Mouse (Mus musculus): ENCODE measurements around the gene Dok4. TPM values are rescaled to one million over a fixed set of nuclear protein-coding genes. Genes with fewer than 3 reads are reported as not detected.

The Dok4 gene
- polyA plus RNA-seq, 1 experiment from 2014 or later: 12.9 TPM

GRCm38 (mm10) chr8:94872156-94872555 is 4.0 kb downstream of the Dok4 start:
- WGBS: 48% methylated on average over 3 of the region's 3 CpGs
- no peaks in the 10 kb centered on the region for H3K36me3 ChIP-seq (ENCODE audit: control insufficient read depth, insufficient read depth, low read length)
- peaks cover 14% of the 10 kb centered on the region for H3K27me3 ChIP-seq (ENCODE audit: control insufficient read depth, insufficient read depth, low read length)
- no peak overlapping the region for H3K4me2 ChIP-seq
- no peak for DNase-seq (ENCODE audit: low spot score, missing footprints)
- no peaks in the 10 kb centered on the region for H3K9me3 ChIP-seq (ENCODE audit: control insufficient read depth, low read length)
- no peak for ATAC-seq (ENCODE audit: low FRiP score)
- no peak overlapping the region for H3K9ac ChIP-seq (ENCODE audit: low read length)
- no peak overlapping the region for H3K4me3 ChIP-seq (ENCODE audit: low read depth, low read length)
- no peak overlapping the region for H3K27ac ChIP-seq (ENCODE audit: low read depth, low read length)
- H3K4me1 ChIP-seq (ENCODE audit: control insufficient read depth, insufficient read depth, low read length): peaks cover 17% of the 10 kb centered on the region

DNA sequence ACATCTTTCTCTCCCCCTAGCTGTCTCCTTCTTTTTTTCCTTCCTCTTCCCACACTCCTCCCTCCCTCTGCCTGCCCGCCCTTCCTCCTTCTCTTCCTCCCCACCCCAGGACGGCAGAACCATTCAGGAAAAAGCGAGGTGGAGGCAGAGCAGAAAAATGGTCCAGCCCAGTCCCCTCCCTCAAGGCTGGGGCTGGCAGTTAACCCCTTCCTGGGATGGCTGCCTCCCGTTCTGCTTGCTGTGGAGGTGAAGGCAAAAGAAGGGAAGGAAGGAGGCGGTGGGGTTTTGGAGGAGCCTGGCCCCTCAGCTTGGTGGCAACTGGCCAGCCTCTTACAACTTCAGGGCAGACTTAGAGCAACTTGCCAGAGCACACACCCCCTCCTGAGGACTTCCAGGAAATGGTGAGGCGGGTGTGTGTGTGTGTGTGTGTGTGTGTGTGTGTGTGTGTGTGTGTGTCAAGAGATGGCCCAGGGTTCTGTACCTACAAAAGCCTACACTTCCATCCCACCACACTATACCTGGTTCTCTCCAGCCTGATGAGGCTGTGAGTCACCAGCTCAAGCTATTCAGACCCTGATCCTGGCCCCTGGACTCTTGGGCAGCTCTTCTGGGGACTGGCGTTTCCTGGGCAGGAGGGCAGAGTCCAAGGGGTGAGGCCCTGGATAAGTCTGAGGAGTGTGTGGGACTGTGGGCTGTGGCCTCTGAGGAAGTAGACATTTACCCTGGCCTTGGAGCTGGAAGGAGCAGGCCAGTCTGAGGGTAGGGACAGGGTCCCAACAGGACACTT is 4.8 kb downstream of the Dok4 start:
- no peaks in the 10 kb centered on the region for H3K9me3 ChIP-seq (ENCODE audit: control insufficient read depth, low read length)
- H3K27me3 ChIP-seq (ENCODE audit: control insufficient read depth, insufficient read depth, low read length): peaks cover 14% of the 10 kb centered on the region
- H3K9ac ChIP-seq (ENCODE audit: low read length): peak overlapping the region; percentile 48
- no peak overlapping the region for H3K27ac ChIP-seq (ENCODE audit: low read depth, low read length)
- H3K4me3 ChIP-seq (ENCODE audit: low read depth, low read length): peak overlapping the region; percentile 30
- H3K4me2 ChIP-seq: peak overlapping the region; percentile 53
- ATAC-seq (ENCODE audit: low FRiP score): peak; percentile 52
- DNase-seq (ENCODE audit: low spot score, missing footprints): peak; percentile 86
- WGBS: 8% methylated on average over 7 of the region's 7 CpGs
- H3K4me1 ChIP-seq (ENCODE audit: control insufficient read depth, insufficient read depth, low read length): peaks cover 17% of the 10 kb centered on the region
- H3K36me3 ChIP-seq (ENCODE audit: control insufficient read depth, insufficient read depth, low read length): no peaks in the 10 kb centered on the region

DNA sequence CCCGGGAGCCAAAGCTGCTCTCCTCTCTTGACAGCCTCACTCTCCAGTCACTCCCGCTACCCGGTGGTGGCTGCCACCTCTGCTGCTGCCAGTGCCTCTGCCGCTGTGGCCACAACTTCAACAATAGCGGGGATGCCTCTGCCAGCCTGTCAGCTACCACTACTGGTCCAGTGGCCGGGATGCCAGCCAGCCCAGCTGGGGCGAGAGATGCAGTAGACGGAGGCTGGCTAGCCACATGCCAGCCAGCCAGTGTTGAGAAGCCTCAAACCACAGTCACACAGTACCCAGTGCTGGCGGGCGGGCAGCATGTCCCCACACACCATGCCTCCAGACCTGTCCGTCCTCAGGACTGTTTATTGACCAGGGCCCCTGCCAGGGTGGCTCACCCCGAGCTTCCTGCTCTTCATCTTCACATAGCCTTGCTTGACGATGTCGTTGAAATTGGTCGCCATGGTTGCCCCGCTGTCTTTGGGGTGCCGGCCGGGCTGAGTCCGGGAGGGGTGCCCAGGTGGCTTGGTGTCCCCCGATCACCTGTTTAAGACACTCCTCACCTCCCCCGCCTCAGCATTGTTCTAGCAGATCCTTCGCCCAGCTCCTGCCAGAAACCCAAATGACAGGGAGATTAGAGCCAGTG is 5.5 kb downstream of the Dok4 start:
- 2% methylated on average over 22 of the region's 22 CpGs for WGBS
- Histone ChIP-seq H3K4me2 (peak overlapping the region; percentile 53), H3K4me3 (ENCODE audit: low read depth, low read length) (peak overlapping the region; percentile 30), H3K9me3 (ENCODE audit: control insufficient read depth, low read length) (no peaks in the 10 kb centered on the region), H3K4me1 (ENCODE audit: control insufficient read depth, insufficient read depth, low read length) (peaks cover 13% of the 10 kb centered on the region), H3K36me3 (ENCODE audit: control insufficient read depth, insufficient read depth, low read length) (no peaks in the 10 kb centered on the region), H3K27ac (ENCODE audit: low read depth, low read length) (no peak overlapping the region), H3K27me3 (ENCODE audit: control insufficient read depth, insufficient read depth, low read length) (peaks cover 12% of the 10 kb centered on the region), H3K9ac (ENCODE audit: low read length) (peak overlapping the region; percentile 48)
- ATAC-seq (ENCODE audit: low FRiP score): peak; percentile 18; the same call in 1 of the 2 replicates
- DNase-seq (ENCODE audit: low spot score, missing footprints): peak; percentile 88

DNA sequence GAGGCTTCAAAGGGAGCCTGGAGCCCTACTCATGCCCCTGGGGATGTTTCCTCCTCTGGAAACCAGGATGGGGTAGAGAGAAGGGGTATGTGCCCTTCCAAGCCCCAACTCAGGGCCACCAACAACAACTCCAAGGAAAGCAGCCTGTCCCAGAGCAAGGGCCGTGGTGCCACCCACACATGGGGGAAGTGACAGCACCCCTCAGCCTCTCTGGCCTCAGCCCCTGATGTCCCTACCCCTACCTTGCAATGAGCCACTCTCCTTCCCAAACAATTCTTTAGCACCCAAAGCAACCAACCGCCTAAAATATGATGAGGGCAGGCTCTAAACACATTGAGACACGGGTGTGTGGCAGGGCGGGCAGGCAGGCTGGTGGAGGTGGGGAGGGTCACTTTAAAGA is 6.1 kb downstream of the Dok4 start:
- Histone ChIP-seq H3K4me2 (peak overlapping the region; percentile 53), H3K27me3 (ENCODE audit: control insufficient read depth, insufficient read depth, low read length) (peaks cover 6% of the 10 kb centered on the region), H3K36me3 (ENCODE audit: control insufficient read depth, insufficient read depth, low read length) (no peaks in the 10 kb centered on the region), H3K9ac (ENCODE audit: low read length) (peak overlapping the region; percentile 48; the same call in 1 of the 2 replicates), H3K9me3 (ENCODE audit: control insufficient read depth, low read length) (no peaks in the 10 kb centered on the region), H3K4me3 (ENCODE audit: low read depth, low read length) (peak overlapping the region; percentile 30), H3K4me1 (ENCODE audit: control insufficient read depth, insufficient read depth, low read length) (peaks cover 7% of the 10 kb centered on the region), H3K27ac (ENCODE audit: low read depth, low read length) (no peak overlapping the region)
- DNase-seq (ENCODE audit: low spot score, missing footprints) (no peak), ATAC-seq (ENCODE audit: low FRiP score) (no peak)
- 9% methylated on average over 4 of the region's 4 CpGs for WGBS

- Histone ChIP-seq H3K9ac (ENCODE audit: low read length) (no peak overlapping the region), H3K4me3 (ENCODE audit: low read depth, low read length) (no peak overlapping the region), H3K27me3 (ENCODE audit: control insufficient read depth, insufficient read depth, low read length) (no peaks in the 10 kb centered on the region; the same call in 1 of the 2 replicates), H3K36me3 (ENCODE audit: control insufficient read depth, insufficient read depth, low read length) (no peaks in the 10 kb centered on the region), H3K9me3 (ENCODE audit: control insufficient read depth, low read length) (no peaks in the 10 kb centered on the region), H3K27ac (ENCODE audit: low read depth, low read length) (no peak overlapping the region), H3K4me2 (peak overlapping the region; percentile 2; the same call in 1 of the 2 replicates), H3K4me1 (ENCODE audit: control insufficient read depth, insufficient read depth, low read length) (peaks cover 7% of the 10 kb centered on the region; the same call in 1 of the 2 replicates)
- DNase-seq (ENCODE audit: low spot score, missing footprints) (no peak), ATAC-seq (ENCODE audit: low FRiP score) (no peak)
- 61% methylated on average over 7 of the region's 7 CpGs for WGBS
Observed at GRCm38 (mm10) chr8:94869146-94869545, 7.0 kb downstream of the Dok4 start.

DNA sequence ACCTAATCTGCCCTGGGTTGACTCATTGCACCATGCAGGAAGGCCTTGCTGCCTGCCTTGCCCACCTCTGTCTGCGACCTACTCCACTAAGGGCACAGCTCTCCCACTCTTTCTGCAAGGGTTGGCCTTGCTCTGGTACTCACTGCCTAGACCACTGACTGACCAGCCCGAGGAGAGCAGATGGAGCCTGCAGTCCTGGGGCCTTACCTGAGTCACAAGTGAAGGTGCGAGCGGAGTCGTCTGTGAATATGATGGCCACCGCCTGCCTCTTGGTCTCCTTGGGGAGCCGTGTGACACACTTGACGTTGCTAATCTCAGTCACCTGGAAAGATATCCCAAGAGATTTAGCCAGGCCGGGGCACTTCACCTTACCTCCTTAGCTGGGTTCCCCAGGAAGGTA is 9.2 kb downstream of the Dok4 start:
- no peak overlapping the region for H3K27ac ChIP-seq (ENCODE audit: low read depth, low read length)
- H3K9me3 ChIP-seq (ENCODE audit: control insufficient read depth, low read length): no peaks in the 10 kb centered on the region
- DNase-seq (ENCODE audit: low spot score, missing footprints): no peak
- H3K9ac ChIP-seq (ENCODE audit: low read length): no peak overlapping the region
- H3K4me2 ChIP-seq: no peak overlapping the region
- ATAC-seq (ENCODE audit: low FRiP score): no peak
- H3K4me3 ChIP-seq (ENCODE audit: low read depth, low read length): no peak overlapping the region
- H3K4me1 ChIP-seq (ENCODE audit: control insufficient read depth, insufficient read depth, low read length): peaks cover 7% of the 10 kb centered on the region; the same call in 1 of the 2 replicates
- WGBS: 88% methylated on average over 9 of the region's 9 CpGs
- H3K36me3 ChIP-seq (ENCODE audit: control insufficient read depth, insufficient read depth, low read length): peaks cover 7% of the 10 kb centered on the region; the same call in 1 of the 2 replicates
- no peaks in the 10 kb centered on the region; the same call in 1 of the 2 replicates for H3K27me3 ChIP-seq (ENCODE audit: control insufficient read depth, insufficient read depth, low read length)

DNA sequence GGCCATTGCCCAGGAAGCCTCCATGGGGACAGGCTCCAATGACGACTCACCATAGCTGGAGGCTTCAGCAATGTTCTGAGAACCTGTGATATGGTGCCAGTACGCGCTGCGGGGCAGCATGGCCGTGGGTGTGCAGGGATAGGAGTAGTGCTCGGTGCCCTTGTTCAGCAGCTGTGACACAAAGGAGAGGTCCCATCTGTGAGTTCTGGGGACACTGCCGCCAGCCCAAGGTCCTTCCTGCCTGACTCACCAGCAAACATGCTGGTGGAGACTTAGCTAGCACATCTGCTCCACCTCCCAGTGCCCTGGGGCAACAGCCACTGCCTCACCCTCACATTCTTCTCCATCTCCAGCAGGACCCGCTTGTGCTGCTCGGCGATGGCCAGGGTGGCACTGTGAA is 10.8 kb downstream of the Dok4 start:
- Histone ChIP-seq H3K9me3 (ENCODE audit: control insufficient read depth, low read length) (no peaks in the 10 kb centered on the region), H3K4me1 (ENCODE audit: control insufficient read depth, insufficient read depth, low read length) (no peaks in the 10 kb centered on the region), H3K9ac (ENCODE audit: low read length) (no peak overlapping the region), H3K36me3 (ENCODE audit: control insufficient read depth, insufficient read depth, low read length) (peaks cover 11% of the 10 kb centered on the region; the same call in 1 of the 2 replicates), H3K4me3 (ENCODE audit: low read depth, low read length) (no peak overlapping the region), H3K27ac (ENCODE audit: low read depth, low read length) (no peak overlapping the region), H3K4me2 (no peak overlapping the region), H3K27me3 (ENCODE audit: control insufficient read depth, insufficient read depth, low read length) (no peaks in the 10 kb centered on the region; the same call in 1 of the 2 replicates)
- DNase-seq (ENCODE audit: low spot score, missing footprints) (no peak), ATAC-seq (ENCODE audit: low FRiP score) (no peak)
- 90% methylated on average over 10 of the region's 10 CpGs for WGBS

GRCm38 (mm10) chr8:94863897-94864673 is 12.0 kb downstream of the Dok4 start:
- Histone ChIP-seq H3K4me2 (no peak overlapping the region), H3K36me3 (ENCODE audit: control insufficient read depth, insufficient read depth, low read length) (peaks cover 12% of the 10 kb centered on the region; the same call in 1 of the 2 replicates), H3K27me3 (ENCODE audit: control insufficient read depth, insufficient read depth, low read length) (no peaks in the 10 kb centered on the region), H3K4me3 (ENCODE audit: low read depth, low read length) (no peak overlapping the region), H3K9ac (ENCODE audit: low read length) (no peak overlapping the region), H3K4me1 (ENCODE audit: control insufficient read depth, insufficient read depth, low read length) (no peaks in the 10 kb centered on the region), H3K9me3 (ENCODE audit: control insufficient read depth, low read length) (no peaks in the 10 kb centered on the region), H3K27ac (ENCODE audit: low read depth, low read length) (no peak overlapping the region)
- WGBS: 78% methylated on average over 10 of the region's 10 CpGs
- ATAC-seq (ENCODE audit: low FRiP score) (no peak), DNase-seq (ENCODE audit: low spot score, missing footprints) (no peak)
